Mouse (Mus musculus) kidney, adult 2 months (tissue): ENCODE data around the gene Trpm8.

Source experiments
- CTCF ChIP-seq: fragments of 200-500 bp; conservative IDR thresholded peaks from 2 replicates; pipeline ENCODE4 v1.5.1; 2011; ENCODE audit warnings: low read depth, mild to moderate bottlenecking, control low read depth, low read length, moderate library complexity, mixed read lengths; ENCODE audit not compliant: insufficient read depth, insufficient read length
- POLR2A ChIP-seq: fragments of 200-500 bp; IDR thresholded peaks from one replicate; pipeline ENCODE4 v1.6.1; 2011; ENCODE audit warnings: low read depth, low read length, control low read depth

GRCm38 (mm10) chr1:88310349-88310748 is 32.9 kb downstream of the Trpm8 start:
- no peak for TF ChIP-seq CTCF
- TF ChIP-seq POLR2A, result no peak
